Mouse (Mus musculus) heart, adult 18-20 months (tissue): ENCODE results near the gene Zmym5. TPM values are rescaled to one million over a fixed set of nuclear protein-coding genes. Genes with fewer than 3 reads are reported as not detected.
A peak's percentile ranks its signal among the peaks of the same experiment; 100 is the strongest.
"Not testable (repeated sequence)": the region's sequence is repeated elsewhere in the genome, so short reads cannot be mapped to it uniquely, and the experiment has no call there.

Experiments
- DNase-seq, 2 experiments: peaks; one replicate each; pipeline ENCODE4 v3.0.0; 2021 to 2022; ENCODE audit warnings: mixed read lengths in 1 of 2
- total RNA-seq, 2 experiments: library from RNA; stranded (reverse); gene quantifications; 2 replicates each; pipeline ENCODE4 v1.2.3; 2021

The Zmym5 gene
- total RNA-seq, 2 experiments from 2014 or later, result 19.0 to 21.6 TPM

DNA sequence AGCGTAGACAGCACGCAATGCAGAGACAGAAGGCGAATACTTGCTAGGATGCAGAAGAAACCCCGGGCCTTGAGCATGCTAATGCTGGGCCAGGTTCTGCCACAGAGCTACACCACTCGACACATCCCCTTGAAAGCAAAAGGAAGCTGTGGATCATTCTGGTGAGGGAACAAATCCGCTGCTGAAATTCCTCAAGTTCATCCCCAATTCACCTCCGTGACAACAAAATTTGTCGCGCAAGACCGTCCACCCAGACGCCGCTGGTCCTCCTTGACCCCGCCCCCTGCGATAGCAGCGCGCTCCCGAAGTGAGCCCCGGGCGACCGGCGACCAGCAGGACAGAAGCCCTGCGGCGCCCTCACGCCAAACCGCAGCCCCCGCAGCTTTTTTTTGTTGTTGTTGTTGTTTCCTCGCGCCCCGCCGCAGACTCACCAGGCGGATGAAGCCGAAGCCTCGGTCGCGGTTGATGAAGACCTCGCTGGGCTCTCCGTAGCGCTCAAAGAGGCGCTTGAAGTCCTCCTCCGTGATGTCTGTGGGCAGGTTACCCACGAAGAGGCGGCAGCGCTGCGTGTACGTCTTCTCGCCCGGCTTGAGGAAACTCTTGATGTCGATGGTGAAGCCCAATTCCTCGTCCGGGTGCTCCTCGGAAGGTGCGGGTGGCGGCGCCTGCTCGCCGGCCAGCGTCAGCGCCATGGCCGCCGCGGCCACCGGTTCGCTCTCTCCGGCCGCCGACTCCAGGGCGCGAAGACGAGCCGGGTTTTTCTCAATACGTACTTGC, 34.0 kb downstream of the Zmym5 start:
- peak; percentile 80 to 84 for DNase-seq

DNA sequence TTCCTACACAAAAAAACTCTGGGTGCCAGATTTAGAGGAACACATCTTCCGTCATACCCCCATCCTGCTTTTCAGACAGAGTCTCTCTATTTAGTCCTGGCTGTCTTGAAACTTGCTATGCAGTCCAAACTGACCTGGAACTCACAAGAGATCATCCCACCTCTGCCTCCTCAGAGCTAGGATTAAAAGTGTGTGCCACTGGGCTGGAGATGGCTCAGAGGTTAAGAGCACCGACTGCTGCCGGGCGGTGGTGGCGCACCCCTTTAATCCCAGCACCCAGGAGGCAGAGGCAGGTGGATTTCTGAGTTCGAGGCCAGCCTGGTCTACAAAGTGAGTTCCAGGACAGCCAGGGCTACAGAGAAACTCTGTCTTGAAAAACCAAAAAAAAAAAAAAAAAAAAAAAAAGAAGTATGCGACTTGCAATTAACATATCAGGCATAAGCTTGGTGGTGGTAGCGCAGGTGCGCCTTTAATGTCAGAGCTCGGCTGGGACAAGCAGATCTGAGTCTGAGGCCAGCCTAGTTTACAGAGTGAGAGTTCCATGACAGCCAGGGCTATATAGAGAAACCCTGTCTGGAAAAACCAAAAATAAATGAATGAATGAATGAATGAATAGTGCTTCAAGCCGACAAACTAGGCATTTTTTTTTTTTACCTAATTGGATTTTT, 34.8 kb downstream of the Zmym5 start:
- DNase-seq, result no peak

DNA sequence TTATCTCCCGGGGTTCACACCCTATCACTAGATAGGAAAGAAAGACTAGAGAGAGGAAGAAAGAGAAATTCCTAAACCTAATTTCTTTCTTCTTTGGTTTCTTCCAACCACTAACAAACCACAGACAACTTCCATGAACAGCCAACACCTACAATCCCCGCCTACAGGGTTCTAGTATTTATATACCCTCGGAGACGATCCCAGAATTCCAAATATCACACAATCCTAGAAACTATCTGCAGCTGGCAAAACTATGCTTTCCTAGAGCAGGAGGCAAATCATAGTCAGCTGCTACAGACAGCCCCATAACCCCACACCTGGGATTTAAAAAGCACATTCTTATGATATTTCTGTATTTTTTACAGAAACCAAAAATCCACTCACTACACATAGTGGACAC, 36.1 kb downstream of the Zmym5 start:
- no peak for DNase-seq

DNA sequence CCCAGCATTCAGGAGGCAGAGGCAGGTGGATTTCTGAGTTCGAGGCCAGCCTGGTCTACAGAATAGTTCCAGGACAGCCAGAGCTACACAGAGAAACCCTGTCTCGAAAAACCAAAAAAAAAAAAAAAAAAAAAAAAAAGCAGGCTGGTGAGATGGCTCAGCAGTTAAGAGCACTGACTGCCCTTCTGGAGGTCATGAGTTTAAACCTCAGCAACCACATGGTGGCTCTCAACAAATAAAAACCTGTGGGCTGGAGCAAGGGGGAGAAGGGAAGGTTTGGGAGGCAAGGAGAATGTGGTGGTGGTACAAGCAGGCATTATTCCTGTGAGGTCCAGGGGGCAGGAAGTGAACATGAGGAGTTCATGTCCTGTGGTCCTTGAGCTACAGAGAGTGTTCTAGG, 45.1 kb downstream of the Zmym5 start:
- not testable (repeated sequence) for DNase-seq

DNA sequence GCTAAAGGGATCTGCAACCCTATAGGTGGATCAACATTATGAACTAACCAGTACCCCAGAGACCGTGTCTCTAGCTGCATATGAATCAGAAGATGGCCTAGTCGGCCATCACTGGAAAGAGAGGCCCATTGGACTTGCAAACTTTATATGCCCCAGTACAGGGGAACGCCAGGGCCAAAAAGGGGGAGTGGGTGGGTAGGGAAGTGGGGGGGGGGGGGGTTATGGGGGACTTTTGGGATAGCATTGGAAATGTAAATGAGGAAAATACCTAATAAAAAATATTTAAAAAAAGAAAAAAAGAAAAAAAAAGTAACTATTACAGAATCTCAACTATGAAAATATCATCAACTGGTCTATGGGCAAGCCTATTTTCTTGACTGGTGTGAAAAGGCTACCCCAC, 46.4 kb downstream of the Zmym5 start:
- DNase-seq, result not testable (repeated sequence)

DNA sequence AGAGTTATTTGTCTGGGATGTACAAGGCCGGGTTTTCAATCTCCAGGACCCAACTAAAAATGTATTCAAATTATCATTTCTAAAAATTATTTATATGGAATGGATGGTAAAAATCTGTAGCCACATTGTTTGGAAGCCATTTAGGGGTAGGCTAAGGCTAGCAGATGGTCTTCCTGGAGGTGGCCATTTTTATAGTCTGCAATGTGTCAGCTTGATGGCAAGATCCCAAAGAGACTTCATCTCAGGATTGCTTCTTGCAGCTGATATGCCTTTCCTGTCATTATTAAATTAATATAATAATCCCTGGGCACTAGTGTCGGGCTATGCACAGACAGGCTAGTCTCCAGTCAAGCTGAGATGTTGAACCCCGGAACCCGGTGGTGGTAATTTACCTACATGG, 60.2 kb downstream of the Zmym5 start:
- DNase-seq, result no peak

Other genes starting within 250 kb of the Zmym5 start
- 1 to 10 TPM; 2.8 to 3.5 TPM for gene Cenpj, start 236.3 kb downstream of the Zmym5 start, total RNA-seq
- 10 to 100 TPM; 31.7 to 33.3 TPM for gene Parp4, start 236.1 kb downstream of the Zmym5 start, total RNA-seq
- 10 to 100 TPM; 27.0 to 29.0 TPM for gene Mphosph8, start 143.5 kb downstream of the Zmym5 start, total RNA-seq
- gene Pspc1, start 33.4 kb downstream of the Zmym5 start, total RNA-seq, result 10 to 100 TPM; 13.5 to 13.6 TPM
- 10 to 100 TPM; 26.1 to 29.4 TPM for gene Zmym2, start 74.9 kb upstream of the Zmym5 start, total RNA-seq
- gene Gja3, start 246.4 kb upstream of the Zmym5 start, total RNA-seq, result 10 to 100 TPM; 19.5 to 20.6 TPM